Mouse (Mus musculus) cerebellum, postnatal 14 days (tissue): ENCODE results near the gene Krtap14.

Experiments
- DNase-seq, 2 experiments: peaks; one replicate each; pipeline ENCODE4 v3.0.0; 2021; ENCODE audit warnings: mixed read lengths in 2 of 2

Krtap14 gene

GRCm38 (mm10) chr16:88826095-88826652 lies at the start of gene Krtap14:
Krtap14 (minus strand) TSS chr16:88826145.
- DNase-seq = peak in 1 of 2 experiments; percentile 11

- DNase-seq = no peak
Measured at GRCm38 (mm10) chr16:88874169-88874568, 48.2 kb upstream of the Krtap14 start, which contains the start of gene Krtap19-2. Krtap19-2 (minus strand) TSS chr16:88874269.

- no peak for DNase-seq
Measured at GRCm38 (mm10) chr16:88869311-88869710, 43.4 kb upstream of the Krtap14 start, which contains the start of gene Krtap19-1. Krtap19-1 (minus strand) TSS chr16:88869411.

GRCm38 (mm10) chr16:88864887-88865407 lies 39.0 kb upstream of the Krtap14 start:
- DNase-seq = no peak

GRCm38 (mm10) chr16:88851450-88851849 lies 25.5 kb upstream of the Krtap14 start:
- peak; percentile 46 to 49 for DNase-seq

- DNase-seq = no peak
Measured at GRCm38 (mm10) chr16:88848558-88848957, 22.6 kb upstream of the Krtap14 start.

GRCm38 (mm10) chr16:88847363-88847762 lies 21.4 kb upstream of the Krtap14 start:
- DNase-seq = no peak

- no peak for DNase-seq
Measured at GRCm38 (mm10) chr16:88826978-88827377, 1.0 kb upstream of the Krtap14 start.

- DNase-seq = peak; percentile 31 to 43
Measured at GRCm38 (mm10) chr16:88823736-88824135, 2.2 kb downstream of the Krtap14 start.

- peak; percentile 6 to 17 for DNase-seq
Measured at GRCm38 (mm10) chr16:88820066-88820465, 5.9 kb downstream of the Krtap14 start, which contains the start of gene Krtap15. Krtap15 (plus strand) TSS chr16:88820215.

- DNase-seq = peak; percentile 58 to 71
Measured at GRCm38 (mm10) chr16:88811827-88812226, 14.1 kb downstream of the Krtap14 start, which contains the start of gene Gm20741. Gm20741 (minus strand) TSS chr16:88812220.

GRCm38 (mm10) chr16:88786786-88787185 lies 39.2 kb downstream of the Krtap14 start:
- DNase-seq = peak; percentile 37 to 67

- DNase-seq = no peak
Measured at GRCm38 (mm10) chr16:88777596-88777995, 48.3 kb downstream of the Krtap14 start, which contains the start of gene Gm5965. Gm5965 (plus strand) TSS chr16:88777896.

- no peak for DNase-seq
Measured at GRCm38 (mm10) chr16:88774106-88774505, 51.8 kb downstream of the Krtap14 start, which contains the start of gene 2310057N15Rik. 2310057N15Rik (minus strand) TSS chr16:88774206.
